Mouse (Mus musculus) urinary bladder, postnatal 14 days (tissue): ENCODE measurements around the gene Stac3.

Experiments
- DNase-seq: peaks from one replicate; pipeline ENCODE4 v3.0.0; 2021; ENCODE audit warnings: low spot score

The Stac3 gene

DNA sequence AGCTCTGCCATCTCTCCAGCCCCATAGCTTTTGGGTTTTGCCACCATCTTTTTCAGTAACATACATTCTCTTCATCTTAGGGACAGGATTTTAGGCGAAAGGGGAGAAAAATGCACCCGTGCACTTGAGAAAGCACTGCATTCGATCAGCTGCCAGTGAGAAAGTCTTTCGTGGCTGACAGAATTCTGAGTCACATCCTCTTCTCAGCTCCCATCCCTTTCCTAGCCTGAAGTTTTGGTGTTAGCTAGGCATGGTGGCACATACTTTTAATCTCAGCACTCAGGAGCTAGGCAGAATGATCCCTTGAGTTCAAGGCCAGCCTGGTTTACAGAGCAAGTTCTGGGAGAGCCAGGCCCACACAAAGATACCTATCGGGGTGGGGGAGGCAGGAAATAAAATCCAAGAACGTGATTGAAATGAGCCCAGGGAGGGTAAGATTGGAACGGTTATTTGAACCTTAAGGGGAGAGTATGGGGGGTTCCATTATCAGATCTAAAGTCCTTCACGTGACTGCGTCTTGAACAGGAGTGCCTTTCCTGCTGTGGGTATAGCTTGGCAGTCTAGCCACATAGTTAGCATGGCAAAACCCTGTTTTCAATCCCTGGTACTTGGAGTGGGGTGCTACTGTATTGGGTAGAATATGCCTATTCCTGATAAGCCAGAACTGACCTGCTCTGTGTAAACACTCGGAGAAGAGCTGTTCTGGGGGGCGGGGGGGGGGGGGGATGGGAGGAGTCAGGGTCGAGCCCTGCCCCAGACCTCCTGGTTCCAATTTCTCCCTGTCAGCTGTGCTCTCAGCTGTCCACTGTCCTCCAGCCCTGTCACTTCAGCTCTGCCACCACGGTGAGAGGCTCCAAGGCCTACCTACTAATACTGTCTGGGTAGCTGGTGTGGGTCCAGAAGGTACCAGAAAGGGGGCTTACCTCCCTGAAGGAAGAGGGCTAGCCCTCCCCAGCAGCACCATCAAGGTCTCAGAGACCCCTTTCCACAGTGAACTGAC is at the start of gene Stac3:
Gene Stac3 (plus strand): TSS at position 793 of the 1,000 bp plus-strand sequence.
- no peak for DNase-seq

GRCm38 (mm10) chr10:127453701-127454100 is 47.8 kb upstream of the Stac3 start:
- no peak for DNase-seq

- no peak for DNase-seq
Observed at GRCm38 (mm10) chr10:127462411-127463096, 38.9 kb upstream of the Stac3 start.

- no peak for DNase-seq
Observed at GRCm38 (mm10) chr10:127471281-127471988, 30.1 kb upstream of the Stac3 start.

DNA sequence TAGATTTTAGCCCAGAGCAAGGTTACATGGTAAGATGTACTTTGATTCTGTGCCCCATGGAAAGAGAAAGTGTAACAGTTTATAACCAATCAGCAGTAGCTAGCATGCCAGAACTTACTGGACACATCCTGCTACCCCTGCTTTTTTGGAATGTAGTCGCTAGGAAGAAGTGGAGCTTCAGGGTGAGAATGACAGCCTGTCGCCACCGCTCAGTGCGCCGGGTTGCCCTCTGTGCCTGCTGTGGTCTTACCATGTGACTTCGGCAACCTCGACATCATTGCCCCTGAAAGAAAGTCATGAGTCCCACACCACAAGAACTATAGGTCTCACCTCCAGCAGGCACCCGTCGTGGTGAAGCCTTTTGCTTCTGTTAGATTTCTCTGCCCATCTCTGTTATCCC is 28.8 kb upstream of the Stac3 start:
- DNase-seq = no peak

GRCm38 (mm10) chr10:127475175-127475574 is 26.3 kb upstream of the Stac3 start:
- DNase-seq = no peak

DNA sequence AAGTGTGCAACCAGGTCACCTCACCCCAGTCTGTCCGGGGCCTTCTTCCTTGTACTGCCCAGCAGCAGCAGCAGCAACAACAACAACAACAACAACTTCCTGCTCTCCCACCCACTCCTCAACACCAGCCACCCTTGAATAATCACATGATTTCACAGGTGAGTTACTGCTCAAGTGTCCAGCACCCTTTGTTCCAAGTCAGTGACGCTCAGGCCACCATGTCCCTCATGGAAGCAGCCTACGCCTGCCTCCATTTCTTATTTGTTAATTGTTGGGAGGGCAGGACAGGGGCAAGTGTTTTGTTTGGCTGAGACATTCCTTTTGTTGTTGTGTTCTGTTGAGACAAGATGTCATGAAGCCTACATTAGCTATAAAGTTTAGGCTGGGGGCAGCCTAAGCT is 24.9 kb upstream of the Stac3 start:
- DNase-seq = no peak

DNA sequence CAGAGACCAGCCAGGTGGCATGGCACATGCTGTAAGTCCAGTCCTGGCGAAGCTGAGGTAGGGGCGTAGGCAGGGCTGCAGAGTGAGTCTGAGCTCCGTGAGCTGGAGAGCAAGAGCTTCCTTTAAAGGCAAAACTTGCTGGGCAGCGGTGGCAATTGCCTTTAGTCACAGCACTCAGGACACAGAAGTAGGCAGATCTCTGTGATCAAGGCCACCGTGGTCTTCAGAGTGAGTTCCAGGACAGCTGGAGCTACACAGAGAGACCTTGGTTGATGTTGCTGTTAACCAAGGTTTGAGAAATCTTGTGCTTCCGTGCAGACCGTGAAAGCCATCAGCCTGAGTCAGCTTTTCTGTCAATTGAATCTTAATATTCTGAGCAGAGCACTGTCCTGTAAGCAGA is 24.2 kb upstream of the Stac3 start:
- no peak for DNase-seq

DNA sequence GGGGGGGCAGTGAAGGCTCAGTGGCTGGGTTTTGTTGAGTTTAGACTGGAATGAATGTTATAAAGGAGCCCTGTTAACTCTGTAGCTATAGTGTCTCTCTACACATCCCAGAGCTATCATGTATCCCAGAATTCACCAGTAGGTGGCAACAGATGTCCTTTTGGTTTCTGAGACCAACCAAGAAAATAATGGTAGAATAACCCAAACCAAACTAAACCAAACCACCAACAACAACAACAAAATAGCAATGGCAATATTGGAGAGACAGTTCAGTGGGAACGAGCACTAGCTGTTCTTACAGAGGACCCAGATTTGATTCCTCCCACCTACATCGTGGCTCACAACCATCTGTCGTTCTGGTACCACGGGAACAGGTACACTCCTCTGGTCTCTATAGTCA is 22.4 kb upstream of the Stac3 start:
- no peak for DNase-seq

DNA sequence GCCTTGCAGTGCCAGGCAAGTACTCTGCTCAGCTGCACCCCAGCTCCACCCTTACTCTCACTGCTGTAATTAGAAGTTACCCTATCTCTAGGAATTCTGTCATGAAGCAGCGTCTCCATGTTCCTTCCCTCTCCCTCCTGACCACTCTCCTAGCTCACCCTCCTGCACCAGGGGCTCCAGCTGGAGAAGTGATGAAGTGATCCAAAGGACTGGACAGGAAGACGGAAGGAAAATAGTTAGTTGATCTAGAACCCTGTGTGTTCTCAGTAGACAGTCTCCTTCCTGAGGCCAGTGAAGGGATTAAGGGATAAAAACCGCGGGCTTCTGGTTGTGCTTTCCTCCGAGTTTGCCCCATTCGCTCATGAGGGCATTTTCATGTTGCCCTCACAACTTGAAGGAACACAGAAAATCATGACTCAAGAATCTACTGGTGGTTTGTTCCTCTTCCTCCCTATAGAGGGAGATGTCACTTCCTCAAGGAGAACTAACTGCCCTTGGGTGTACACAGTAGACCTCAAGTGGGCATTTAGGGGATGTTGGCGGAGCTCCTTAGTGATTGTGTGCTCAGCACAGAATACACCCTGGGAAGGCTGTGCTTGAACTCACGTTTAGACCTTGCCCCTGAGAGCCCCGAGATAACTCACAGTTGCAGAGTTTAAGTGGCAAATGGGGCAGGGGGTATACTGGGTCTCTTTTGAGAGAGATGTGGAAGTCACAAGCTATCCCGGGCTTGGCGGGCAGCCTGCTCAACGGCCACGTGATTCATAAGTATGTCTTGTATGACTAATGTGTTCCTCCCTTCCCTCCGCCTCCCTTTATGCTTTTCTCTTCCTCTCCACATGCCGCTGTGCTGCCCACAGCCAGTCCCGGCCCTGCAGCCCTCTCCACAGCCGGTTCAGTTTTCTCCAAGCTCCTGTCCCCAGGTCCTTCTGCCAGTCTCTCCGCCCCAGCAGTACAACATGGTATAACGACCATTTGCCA is 20.4 kb upstream of the Stac3 start:
- peak; percentile 72 for DNase-seq

DNA sequence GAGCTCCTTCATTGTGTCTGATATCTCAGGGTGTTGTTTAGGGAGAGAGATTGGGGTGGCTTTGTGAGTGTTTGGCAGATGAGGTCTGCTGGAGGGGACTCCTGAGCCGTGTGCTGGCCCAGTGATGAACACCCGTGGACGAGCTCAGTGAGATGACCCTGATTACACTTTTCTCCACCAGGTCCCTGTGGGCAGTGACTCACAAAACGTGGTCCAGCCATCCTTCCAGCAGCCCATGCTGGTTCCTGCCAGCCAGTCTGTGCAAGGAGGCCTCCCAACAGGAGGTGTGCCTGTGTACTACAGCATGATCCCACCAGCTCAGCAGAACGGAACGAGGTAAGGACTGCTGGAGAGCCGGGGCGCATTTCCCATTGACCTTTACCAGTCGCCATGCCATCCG is 16.3 kb upstream of the Stac3 start:
- no peak for DNase-seq

DNA sequence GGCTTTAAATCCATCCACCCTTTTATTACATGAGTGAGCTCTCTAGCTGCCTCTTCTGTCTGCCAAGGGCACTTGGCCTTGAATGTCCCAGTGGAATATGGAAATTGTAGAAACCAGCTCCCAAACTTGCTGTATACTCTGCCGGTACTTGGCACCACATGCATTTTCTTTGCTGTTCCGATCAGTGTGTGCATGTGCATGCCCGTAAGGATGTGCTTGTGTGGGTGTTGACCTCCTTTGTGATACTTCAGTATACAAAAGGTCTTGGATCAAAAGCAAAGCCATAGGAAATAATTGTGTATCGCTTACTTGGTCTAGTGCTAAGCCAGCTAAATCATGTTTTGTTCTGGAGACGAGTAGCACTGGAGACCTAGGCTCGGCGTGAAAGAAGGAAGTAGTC is 12.6 kb upstream of the Stac3 start:
- no peak for DNase-seq

- DNase-seq = no peak
Observed at GRCm38 (mm10) chr10:127490160-127491127, 11.0 kb upstream of the Stac3 start.

- DNase-seq = no peak
Observed at GRCm38 (mm10) chr10:127491128-127491512, 10.4 kb upstream of the Stac3 start.

GRCm38 (mm10) chr10:127492118-127492517 is 9.4 kb upstream of the Stac3 start:
- DNase-seq = no peak

DNA sequence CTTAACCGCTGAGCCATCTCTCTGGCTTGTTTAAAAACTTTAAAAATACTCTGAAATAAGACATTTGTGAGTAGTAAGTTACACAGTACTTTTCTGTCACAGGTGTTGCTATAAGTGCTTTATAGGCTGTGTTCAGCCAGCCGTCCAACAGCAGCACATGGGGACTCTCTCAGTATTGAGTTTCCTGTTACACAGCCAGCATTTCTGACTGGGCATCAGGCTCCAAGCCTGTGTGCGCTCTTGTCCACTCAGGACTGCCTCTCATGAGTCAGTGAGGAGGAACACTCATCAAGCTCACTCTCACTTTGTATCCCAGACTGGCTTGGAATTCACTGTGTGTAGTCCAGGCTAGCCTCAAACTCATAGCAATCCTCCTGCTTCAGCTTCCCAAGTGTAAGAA is 5.3 kb upstream of the Stac3 start:
- DNase-seq = no peak

DNA sequence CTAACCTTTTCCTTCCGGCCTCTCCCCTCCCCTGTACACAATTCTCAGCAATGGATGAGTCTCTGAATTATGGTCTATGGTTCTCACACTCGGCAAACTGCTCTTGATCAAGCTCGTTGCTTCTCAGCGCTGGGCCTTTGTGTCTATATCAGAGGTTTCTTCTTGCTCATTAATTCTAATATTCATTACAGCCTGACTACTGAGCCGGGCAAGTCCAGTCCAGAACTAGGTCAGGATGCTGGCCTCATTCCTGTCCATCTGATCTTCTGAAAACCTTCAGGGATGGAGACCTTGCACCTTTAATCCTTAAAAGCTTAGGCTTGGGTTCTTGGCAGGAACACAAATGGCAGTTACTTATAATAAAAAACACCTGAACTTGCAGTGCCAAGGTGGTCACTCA is 2.0 kb upstream of the Stac3 start:
- DNase-seq = no peak

DNA sequence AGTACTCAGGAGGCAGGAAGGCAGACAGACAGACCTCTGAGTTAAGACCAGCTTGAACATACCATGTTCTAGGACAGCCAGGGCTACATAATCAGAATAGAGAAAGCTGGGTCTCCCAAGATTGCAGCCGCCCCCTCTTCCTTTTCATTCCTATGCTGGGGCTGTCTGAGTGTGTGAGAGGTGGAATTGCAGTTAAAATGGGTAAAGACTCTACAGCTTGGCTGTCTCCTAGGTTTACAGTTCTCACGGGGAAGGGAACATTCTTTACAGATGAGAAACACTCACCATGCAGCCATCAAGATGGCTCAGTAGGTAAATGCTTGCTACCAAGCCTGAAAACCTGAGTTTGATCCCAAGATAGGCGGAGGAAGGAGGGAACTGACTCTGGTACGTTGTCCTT is 1.4 kb upstream of the Stac3 start:
- no peak for DNase-seq

DNA sequence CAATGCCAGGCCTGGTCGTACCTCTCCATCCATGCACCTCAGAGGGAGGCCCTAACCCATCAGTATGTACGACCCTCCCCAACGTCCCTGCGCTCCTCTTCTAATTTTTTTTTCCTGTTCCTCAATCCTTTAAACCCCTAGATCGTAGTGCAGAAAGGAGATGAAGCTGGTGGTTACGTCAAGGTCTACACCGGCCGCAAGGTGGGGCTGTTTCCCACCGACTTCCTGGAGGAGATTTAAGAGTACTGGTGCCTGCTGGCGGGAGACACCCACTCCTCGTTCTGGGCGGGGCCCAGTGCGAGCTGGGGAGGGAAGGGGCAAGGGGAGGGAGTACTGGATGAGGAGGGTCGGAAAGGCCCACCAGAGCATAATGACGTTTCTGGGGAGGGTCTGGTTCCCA is 6.8 kb downstream of the Stac3 start:
- DNase-seq = peak; percentile 79
